Mouse (Mus musculus): ENCODE measurements around the gene Akr1b7.

Gene Akr1b7

GRCm38 (mm10) chr6:34439006-34439405 lies 26.9 kb downstream of the Akr1b7 start:
- no peak for DNase-seq (ENCODE audit: low spot score)

- DNase-seq (ENCODE audit: low spot score): no peak
Measured at GRCm38 (mm10) chr6:34441556-34442257, 29.6 kb downstream of the Akr1b7 start.

- peak; percentile 12 for DNase-seq (ENCODE audit: low spot score)
Measured at GRCm38 (mm10) chr6:34443791-34444190, 31.7 kb downstream of the Akr1b7 start.

- peak; percentile 79 for DNase-seq (ENCODE audit: low spot score)
Measured at GRCm38 (mm10) chr6:34447961-34448360, 35.8 kb downstream of the Akr1b7 start.

GRCm38 (mm10) chr6:34448696-34449095 lies 36.6 kb downstream of the Akr1b7 start:
- no peak for DNase-seq (ENCODE audit: low spot score)

- peak; percentile 21 for DNase-seq (ENCODE audit: low spot score)
Measured at GRCm38 (mm10) chr6:34452963-34453770, 41.0 kb downstream of the Akr1b7 start.

- no peak for DNase-seq (ENCODE audit: low spot score)
Measured at GRCm38 (mm10) chr6:34459456-34459855, 47.3 kb downstream of the Akr1b7 start.

GRCm38 (mm10) chr6:34460651-34461050 lies 48.5 kb downstream of the Akr1b7 start:
- DNase-seq (ENCODE audit: low spot score): peak; percentile 43

GRCm38 (mm10) chr6:34463582-34463981 lies 51.4 kb downstream of the Akr1b7 start:
- no peak for DNase-seq (ENCODE audit: low spot score)

GRCm38 (mm10) chr6:34471434-34472110 lies 59.4 kb downstream of the Akr1b7 start:
- no peak for DNase-seq (ENCODE audit: low spot score)

Measured in lung, postnatal 25 days (tissue).